Mouse (Mus musculus): Measurements from ENCODE around the gene Rhd.

Rhd gene

DNA sequence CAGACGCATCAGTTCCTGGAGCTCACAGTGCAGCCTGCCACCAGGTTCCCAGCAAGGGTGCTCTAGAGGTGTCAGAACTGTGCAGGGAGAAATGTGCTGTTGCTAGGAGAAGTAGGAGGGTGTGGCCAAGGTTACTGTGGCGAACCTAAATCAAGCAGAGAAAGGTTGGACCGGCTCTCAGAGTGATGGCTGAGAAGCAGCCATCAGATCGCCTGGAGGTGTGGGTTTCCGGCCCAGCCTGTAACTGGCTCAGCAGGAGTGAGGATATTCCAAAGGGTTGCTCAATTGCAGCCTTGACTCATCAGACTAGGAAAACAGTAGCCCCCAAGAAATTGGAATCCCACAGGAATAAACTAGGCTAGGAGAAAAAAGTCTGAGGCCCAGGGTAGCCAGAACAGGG, 7.8 kb upstream of the Rhd start:
- DNase-seq (ENCODE audit: low spot score in 2 of 2) = no peak

DNA sequence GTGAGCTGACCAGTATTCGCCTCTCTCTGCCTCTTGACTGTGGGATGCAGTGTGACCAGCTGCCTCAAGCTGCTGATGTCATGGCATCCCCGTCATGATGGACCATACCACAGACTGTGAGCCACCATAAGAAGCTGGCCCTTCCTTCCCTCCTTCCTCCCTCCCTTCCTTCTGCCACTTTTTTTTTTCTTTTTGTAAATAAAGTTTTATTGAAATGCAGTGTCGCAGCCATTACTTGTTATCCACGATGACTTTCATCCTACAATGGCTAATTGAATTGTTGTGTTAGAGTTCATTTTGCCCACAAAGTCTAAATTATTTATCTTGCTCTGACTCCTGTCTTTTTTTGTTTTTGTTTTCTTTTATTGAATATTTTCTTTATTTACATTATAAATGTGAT, 5.8 kb upstream of the Rhd start:
- DNase-seq (ENCODE audit: low spot score in 2 of 2) = no peak

DNA sequence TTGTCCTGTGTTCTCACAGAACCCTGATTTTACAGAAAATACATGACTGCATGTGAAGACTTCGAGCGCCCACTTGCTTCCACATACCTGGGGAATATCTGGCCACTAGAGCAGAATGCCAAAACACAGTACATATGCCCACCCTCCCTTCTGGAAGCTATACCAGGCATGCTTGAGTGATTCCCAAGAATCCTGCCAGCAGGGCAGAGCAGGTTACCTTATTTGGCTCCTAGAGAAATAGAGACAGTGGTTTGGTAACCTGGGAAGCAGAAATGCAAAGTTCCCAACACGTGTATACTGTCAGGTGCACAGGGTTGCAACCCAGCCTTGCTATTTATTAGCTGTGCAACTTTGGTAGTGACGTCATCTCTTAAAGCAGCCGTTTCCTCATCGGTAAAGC, 2.5 kb upstream of the Rhd start:
- no peak for DNase-seq (ENCODE audit: low spot score in 2 of 2)

DNA sequence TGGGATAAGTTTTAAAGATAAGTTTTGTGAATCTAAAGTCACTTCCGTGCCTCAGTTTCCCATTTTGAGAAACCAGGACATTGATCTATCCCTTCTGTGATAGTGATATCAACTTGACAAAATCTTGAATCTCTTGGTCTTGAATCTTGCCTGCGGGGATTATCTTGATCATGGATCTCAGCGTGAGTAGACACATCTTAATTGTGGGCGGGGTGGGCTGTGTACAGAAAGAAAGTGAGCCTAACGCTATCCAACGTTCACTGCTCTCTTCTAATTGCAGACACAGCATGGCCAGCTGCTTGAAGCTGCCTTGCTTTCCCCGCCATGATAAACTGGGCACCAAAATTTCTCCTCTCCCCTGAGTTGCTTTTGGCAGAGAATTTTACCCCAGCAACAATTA, 1.3 kb upstream of the Rhd start:
- DNase-seq (ENCODE audit: low spot score in 2 of 2) = no peak

DNA sequence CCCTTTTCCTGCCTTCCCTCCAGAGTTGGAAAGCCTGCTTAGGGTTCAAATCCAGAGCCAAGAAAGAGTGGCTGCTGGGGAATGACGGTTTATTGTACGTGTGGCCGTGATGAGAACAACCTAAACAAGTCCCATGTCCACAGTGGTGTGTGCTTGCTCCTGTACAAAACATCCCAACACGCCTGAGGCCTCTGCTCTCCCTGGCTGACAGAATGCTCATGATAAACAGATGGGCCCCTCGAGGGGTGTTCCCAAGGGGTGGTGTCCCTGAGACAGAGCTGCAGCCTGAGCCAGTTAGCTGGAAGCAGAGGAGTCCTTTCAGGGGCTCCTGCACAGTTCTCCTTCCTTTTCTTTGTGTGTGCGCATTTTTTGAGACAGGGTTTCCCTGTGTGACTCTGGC, 1.0 kb downstream of the Rhd start:
- no peak for DNase-seq (ENCODE audit: low spot score in 2 of 2)

GRCm38 (mm10) chr4:134865789-134866188, 1.5 kb downstream of the Rhd start:
- DNase-seq (ENCODE audit: low spot score in 2 of 2) = no peak

DNA sequence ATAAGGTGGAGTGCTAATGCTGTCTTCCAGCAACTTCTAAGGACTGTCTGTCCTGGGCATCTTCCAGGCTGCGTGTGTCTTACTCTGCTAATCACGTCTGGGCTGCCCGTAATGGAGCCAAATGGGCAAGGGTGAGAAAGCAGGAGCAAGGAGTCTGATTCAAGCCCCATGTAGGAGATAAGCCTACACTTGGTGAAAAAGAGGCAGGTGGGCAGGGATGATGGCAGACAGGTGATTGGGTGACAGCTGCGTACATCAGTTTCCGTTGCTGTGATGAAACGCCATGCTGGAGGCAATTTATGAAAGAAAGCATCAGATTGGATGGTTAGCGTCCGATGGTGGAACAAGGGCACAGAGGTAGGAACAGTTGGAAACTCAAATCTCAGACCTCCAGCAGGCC, 2.9 kb downstream of the Rhd start:
- DNase-seq (ENCODE audit: low spot score in 2 of 2) = no peak

GRCm38 (mm10) chr4:134867661-134868060, 3.3 kb downstream of the Rhd start:
- no peak for DNase-seq (ENCODE audit: low spot score in 2 of 2)

GRCm38 (mm10) chr4:134868065-134868464, 3.7 kb downstream of the Rhd start:
- no peak for DNase-seq (ENCODE audit: low spot score in 2 of 2)

- no peak for DNase-seq (ENCODE audit: low spot score in 2 of 2)
These were observed 4.2 kb downstream of the Rhd start for GRCm38 (mm10) chr4:134868490-134868889.

GRCm38 (mm10) chr4:134869068-134869730, 4.9 kb downstream of the Rhd start:
- DNase-seq (ENCODE audit: low spot score in 2 of 2) = no peak

- no peak for DNase-seq (ENCODE audit: low spot score in 2 of 2)
These were observed 5.6 kb downstream of the Rhd start for GRCm38 (mm10) chr4:134869815-134870375.

GRCm38 (mm10) chr4:134871477-134871876, 7.1 kb downstream of the Rhd start:
- no peak for DNase-seq (ENCODE audit: low spot score in 2 of 2)

GRCm38 (mm10) chr4:134871950-134872349, 7.6 kb downstream of the Rhd start:
- no peak for DNase-seq (ENCODE audit: low spot score in 2 of 2)

GRCm38 (mm10) chr4:134876171-134876570, 11.8 kb downstream of the Rhd start:
- DNase-seq (ENCODE audit: low spot score in 2 of 2) = no peak

DNA sequence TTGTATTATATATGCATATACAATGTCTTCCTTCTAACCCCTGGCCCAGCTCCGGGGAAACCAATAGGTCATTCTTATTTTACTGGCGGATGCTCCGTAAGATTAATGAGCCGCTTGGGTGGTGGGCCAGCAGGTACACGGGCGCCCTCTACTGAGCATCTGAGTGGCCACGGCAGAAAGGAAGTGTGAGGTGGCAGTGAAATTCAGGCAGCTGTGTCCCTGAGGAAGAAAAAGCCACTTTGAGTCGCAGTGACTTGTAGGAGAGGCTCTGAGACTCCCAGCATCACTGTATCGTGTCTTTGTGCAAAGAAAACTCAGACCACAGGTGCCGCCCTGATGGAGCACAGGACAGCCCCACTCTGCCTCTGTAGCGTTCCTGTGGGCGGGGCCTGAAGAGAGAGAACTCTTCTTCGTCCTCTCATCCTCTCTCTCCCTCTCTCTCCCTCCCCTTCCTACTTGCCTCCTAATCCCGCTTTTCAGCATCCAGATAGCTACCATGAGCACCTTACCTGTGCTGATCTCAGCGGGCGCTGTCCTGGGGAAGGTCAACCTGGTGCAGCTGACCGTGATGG, 15.2 kb downstream of the Rhd start:
- peak; percentile 52 to 74 for DNase-seq (ENCODE audit: low spot score in 2 of 2)

GRCm38 (mm10) chr4:134880041-134880440, 15.7 kb downstream of the Rhd start:
- DNase-seq (ENCODE audit: low spot score in 2 of 2) = peak in 1 of 2 experiments; percentile 29

- peak; percentile 11 to 42 for DNase-seq (ENCODE audit: low spot score in 2 of 2)
These were observed 18.9 kb downstream of the Rhd start for GRCm38 (mm10) chr4:134883266-134883665.

GRCm38 (mm10) chr4:134883808-134884207, 19.5 kb downstream of the Rhd start:
- DNase-seq (ENCODE audit: low spot score in 2 of 2) = peak in 1 of 2 experiments; percentile 44

GRCm38 (mm10) chr4:134884364-134884763, 20.0 kb downstream of the Rhd start:
- DNase-seq (ENCODE audit: low spot score in 2 of 2) = no peak

DNA sequence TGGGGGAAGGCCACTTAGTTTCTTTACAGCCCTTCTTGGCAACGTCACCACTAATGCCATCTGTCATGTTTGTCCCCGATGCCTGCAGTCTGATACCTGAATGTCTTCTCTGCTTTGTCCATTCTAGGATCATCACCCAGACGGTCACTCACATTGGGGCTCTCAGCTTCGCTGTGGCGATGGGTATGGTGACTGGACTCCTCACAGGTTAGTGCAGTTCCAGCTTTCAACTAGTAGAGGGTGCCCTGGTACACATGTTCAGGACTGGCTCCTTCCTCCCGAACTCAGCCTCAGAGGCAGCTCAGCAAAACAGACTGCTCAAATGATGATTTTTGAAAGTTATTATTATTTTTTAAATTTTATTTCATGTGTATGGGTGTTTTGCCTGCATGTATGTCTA, 27.8 kb downstream of the Rhd start:
- DNase-seq (ENCODE audit: low spot score in 2 of 2) = peak; percentile 57 to 59

DNA sequence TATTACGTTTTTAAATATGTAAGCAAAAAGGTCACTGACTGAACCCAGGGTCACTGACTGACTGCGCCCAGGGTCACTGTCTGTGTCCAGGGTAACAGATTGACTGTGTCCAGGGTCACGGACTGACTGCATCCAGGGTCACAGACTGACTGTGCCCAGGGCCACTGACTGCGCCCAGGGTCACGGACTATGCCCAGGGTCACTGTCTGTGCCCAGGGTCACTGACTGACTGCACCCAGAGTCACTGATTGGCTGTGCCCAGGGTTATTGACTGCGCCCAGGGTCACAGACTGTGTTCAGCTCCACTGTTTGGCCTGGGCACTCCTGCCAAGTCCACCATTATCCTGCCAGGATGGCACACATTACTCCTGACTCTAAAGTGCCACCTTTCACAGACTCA, 32.9 kb downstream of the Rhd start:
- no peak for DNase-seq (ENCODE audit: low spot score in 2 of 2)

- no peak for DNase-seq (ENCODE audit: low spot score in 2 of 2)
These were observed 36.8 kb downstream of the Rhd start for GRCm38 (mm10) chr4:134901126-134901525.

DNA sequence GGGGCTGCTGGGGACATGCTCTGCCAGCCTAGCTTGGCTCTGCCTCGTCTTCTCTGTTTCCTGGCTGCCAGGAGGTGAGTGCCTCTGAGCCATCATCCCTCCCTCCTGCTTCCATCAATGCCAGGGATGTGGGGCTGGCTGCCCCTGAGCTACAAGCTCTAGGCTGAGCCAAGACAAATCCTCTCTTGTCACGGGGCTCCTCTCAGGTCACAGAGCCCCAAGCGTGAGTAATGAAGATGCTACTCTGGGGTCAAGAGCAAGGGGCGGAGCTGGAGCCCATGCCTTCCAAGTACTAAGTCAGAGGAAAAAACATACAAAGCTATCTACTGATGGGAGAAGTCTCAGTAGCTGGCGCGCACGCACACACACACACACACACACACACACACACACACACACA, 38.7 kb downstream of the Rhd start:
- no peak for DNase-seq (ENCODE audit: low spot score in 2 of 2)
